Mouse (Mus musculus) liver, embryonic 15.5 days (tissue): Measurements from ENCODE around the gene Ufsp2. TPM values are rescaled to one million over a fixed set of nuclear protein-coding genes. Genes with fewer than 3 reads are reported as not detected.

Source experiments
- ATAC-seq: fragments of 200-750 bp; cut with Nextera tagmentation; 2 replicates; pipeline ENCODE4 v1.8.0; 2017; ENCODE audit warnings: moderate number of reproducible peaks, mild to moderate bottlenecking, moderate library complexity; ENCODE audit not compliant: insufficient read depth
- H3K27ac ChIP-seq: fragments of 300-500 bp; sonication (generic); replicated peaks from 2 replicates; pipeline ENCODE4 v1.5.1; 2015; ENCODE audit warnings: mild to moderate bottlenecking, inconsistent platforms
- H3K27me3 ChIP-seq: fragments of 300-500 bp; sonication (generic); 2 replicates; pipeline ENCODE4 v1.6.1; 2015; ENCODE audit warnings: mild to moderate bottlenecking, inconsistent platforms
- H3K36me3 ChIP-seq: fragments of 300-500 bp; sonication (generic); replicated peaks from 2 replicates; pipeline ENCODE4 v1.6.1; 2015; ENCODE audit warnings: moderate library complexity, mild to moderate bottlenecking, inconsistent platforms
- H3K4me1 ChIP-seq: fragments of 300-500 bp; sonication (generic); replicated peaks from 2 replicates; pipeline ENCODE4 v1.6.1; 2015; ENCODE audit warnings: inconsistent platforms
- H3K4me2 ChIP-seq: fragments of 300-500 bp; sonication (generic); 2 replicates; pipeline ENCODE4 v1.6.1; 2015; ENCODE audit warnings: moderate library complexity, mild to moderate bottlenecking, inconsistent platforms
- H3K4me3 ChIP-seq: fragments of 300-500 bp; sonication (generic); replicated peaks from 2 replicates; pipeline ENCODE4 v1.5.1; 2015; ENCODE audit warnings: mild to moderate bottlenecking, inconsistent platforms
- H3K9ac ChIP-seq: fragments of 300-500 bp; sonication (generic); 2 replicates; pipeline ENCODE4 v1.6.1; 2015; ENCODE audit warnings: moderate library complexity, mild to moderate bottlenecking, inconsistent platforms
- H3K9me3 ChIP-seq: fragments of 300-500 bp; sonication (generic); replicated peaks from 2 replicates; pipeline ENCODE4 v1.6.1; 2016; ENCODE audit warnings: inconsistent platforms
- WGBS: fragments of 180-500 bp; shearing (Covaris S2); methylation state at CpG from one replicate; pipeline ENCODE4 v1.1.7; 2015; ENCODE audit warnings: mixed read lengths; ENCODE audit not compliant: insufficient replicate concordance; 5-methylcytosine and 5-hydroxymethylcytosine counted together
- polyA plus RNA-seq: library from polyadenylated mRNA; unstranded; fragments of >200 nt; fragmentation: Nextera tagmentation; extraction: Ambion mirVana; gene quantifications from 2 replicates; pipeline ENCODE4 v1.2.1, GENCODE M21; 2015

Gene Ufsp2
- polyA plus RNA-seq, 1 experiment from 2014 or later: 34.2 TPM

GRCm38 (mm10) chr8:45990631-45991310, 15.4 kb downstream of the Ufsp2 start:
- Histone ChIP-seq H3K27me3 (no peaks in the 10 kb centered on the region), H3K9ac (no peak overlapping the region), H3K36me3 (peaks cover 26% of the 10 kb centered on the region), H3K9me3 (no peaks in the 10 kb centered on the region), H3K4me1 (peaks cover 2% of the 10 kb centered on the region; the same call in 1 of the 2 replicates), H3K27ac (no peak overlapping the region), H3K4me3 (no peak overlapping the region), H3K4me2 (no peak overlapping the region)
- no peak for ATAC-seq
- WGBS: 68% methylated on average over 4 of the region's 4 CpGs

GRCm38 (mm10) chr8:45994111-45994510, 18.8 kb downstream of the Ufsp2 start:
- Histone ChIP-seq H3K9me3 (no peaks in the 10 kb centered on the region), H3K4me3 (no peak overlapping the region), H3K4me1 (peaks cover 2% of the 10 kb centered on the region), H3K9ac (no peak overlapping the region), H3K27me3 (no peaks in the 10 kb centered on the region), H3K36me3 (peaks cover 35% of the 10 kb centered on the region), H3K4me2 (no peak overlapping the region), H3K27ac (no peak overlapping the region)
- WGBS: 85% methylated on average over 2 of the region's 2 CpGs
- no peak for ATAC-seq

- WGBS: 79% methylated on average over 3 of the region's 3 CpGs
Measured at GRCm38 (mm10) chr8:45995576-45995975, 20.2 kb downstream of the Ufsp2 start.

GRCm38 (mm10) chr8:45998228-45998627, 22.9 kb downstream of the Ufsp2 start:
- no peak overlapping the region for H3K27ac ChIP-seq
- no peak overlapping the region for H3K9ac ChIP-seq
- H3K4me3 ChIP-seq: no peak overlapping the region
- no peak for ATAC-seq
- WGBS: 64% methylated on average over 2 of the region's 2 CpGs
- H3K36me3 ChIP-seq: peaks cover 30% of the 10 kb centered on the region
- H3K9me3 ChIP-seq: no peaks in the 10 kb centered on the region
- H3K4me1 ChIP-seq: peaks cover 14% of the 10 kb centered on the region
- H3K4me2 ChIP-seq: no peak overlapping the region; the same call in 1 of the 2 replicates
- H3K27me3 ChIP-seq: no peaks in the 10 kb centered on the region

More at GRCm38 (mm10) chr8:45995576-45995975, 20.2 kb downstream of the Ufsp2 start:
- Histone ChIP-seq H3K4me1 (peaks cover 13% of the 10 kb centered on the region), H3K36me3 (peaks cover 30% of the 10 kb centered on the region), H3K9me3 (no peaks in the 10 kb centered on the region), H3K27ac (no peak overlapping the region), H3K9ac (no peak overlapping the region), H3K4me2 (no peak overlapping the region), H3K27me3 (no peaks in the 10 kb centered on the region), H3K4me3 (no peak overlapping the region)
- ATAC-seq: no peak

GRCm38 (mm10) chr8:45999138-45999783, 23.9 kb downstream of the Ufsp2 start, which contains the start of gene Lrp2bp:
TSS of gene Lrp2bp (plus strand) at chr8:45999303.
- peak within 1 kb of the TSS; percentile 69 for H3K4me3 ChIP-seq
- no peak for ATAC-seq
- H3K27ac ChIP-seq: peak within 1 kb of the TSS; percentile 86
- peak within 1 kb of the TSS; percentile 71 for H3K9ac ChIP-seq
- peaks cover 14% of the 10 kb centered on the region for H3K4me1 ChIP-seq
- no peaks in the 10 kb centered on the region for H3K27me3 ChIP-seq
- peak within 1 kb of the TSS; percentile 92 for H3K4me2 ChIP-seq
- no peaks in the 10 kb centered on the region for H3K9me3 ChIP-seq
- WGBS: 5% methylated on average over 22 of the region's 22 CpGs
- peaks cover 24% of the 10 kb centered on the region for H3K36me3 ChIP-seq

- Histone ChIP-seq H3K4me2 (peak overlapping the region; percentile 92), H3K4me3 (peak overlapping the region; percentile 69), H3K9ac (peak overlapping the region; percentile 71), H3K27ac (peak overlapping the region; percentile 86), H3K27me3 (no peaks in the 10 kb centered on the region), H3K9me3 (no peaks in the 10 kb centered on the region), H3K4me1 (peaks cover 14% of the 10 kb centered on the region), H3K36me3 (peaks cover 24% of the 10 kb centered on the region)
- peak; percentile 98 for ATAC-seq
- WGBS: 6% methylated on average over 55 of the region's 55 CpGs
Measured at GRCm38 (mm10) chr8:45999784-46000705, 24.7 kb downstream of the Ufsp2 start.

GRCm38 (mm10) chr8:46005596-46005995, 30.3 kb downstream of the Ufsp2 start, which contains the start of gene Ankrd37:
TSS of gene Ankrd37 (minus strand) at chr8:46005707.
- whole genome bisulfite sequencing: 37% methylated on average over 4 of the region's 4 CpGs
- no peaks in the 10 kb centered on the region for H3K36me3 ChIP-seq
- ATAC-seq: no peak
- peaks cover 1% of the 10 kb centered on the region for H3K4me1 ChIP-seq
- no peak within 1 kb of the TSS for H3K4me3 ChIP-seq
- no peak within 1 kb of the TSS for H3K27ac ChIP-seq
- no peaks in the 10 kb centered on the region for H3K27me3 ChIP-seq
- no peaks in the 10 kb centered on the region for H3K9me3 ChIP-seq
- no peak within 1 kb of the TSS for H3K9ac ChIP-seq
- no peak within 1 kb of the TSS for H3K4me2 ChIP-seq

GRCm38 (mm10) chr8:46007050-46007672, 31.8 kb downstream of the Ufsp2 start:
- Histone ChIP-seq H3K4me2 (no peak overlapping the region), H3K27me3 (no peaks in the 10 kb centered on the region), H3K36me3 (no peaks in the 10 kb centered on the region), H3K4me3 (no peak overlapping the region), H3K27ac (no peak overlapping the region), H3K9me3 (no peaks in the 10 kb centered on the region), H3K4me1 (no peaks in the 10 kb centered on the region), H3K9ac (no peak overlapping the region)
- ATAC-seq: no peak
- WGBS: 48% methylated on average over 3 of the region's 3 CpGs

GRCm38 (mm10) chr8:46010306-46010705, 35.0 kb downstream of the Ufsp2 start:
- Histone ChIP-seq H3K4me3 (no peak overlapping the region), H3K4me1 (no peaks in the 10 kb centered on the region), H3K4me2 (peak overlapping the region; percentile 38), H3K27ac (no peak overlapping the region), H3K9ac (no peak overlapping the region), H3K9me3 (no peaks in the 10 kb centered on the region), H3K36me3 (no peaks in the 10 kb centered on the region), H3K27me3 (no peaks in the 10 kb centered on the region)
- no peak for ATAC-seq
- 48% methylated on average over 2 of the region's 2 CpGs for WGBS

GRCm38 (mm10) chr8:46010746-46011680, 35.7 kb downstream of the Ufsp2 start:
- 22% methylated on average over 17 of the region's 17 CpGs for WGBS
- H3K27me3 ChIP-seq: no peaks in the 10 kb centered on the region
- no peaks in the 10 kb centered on the region for H3K36me3 ChIP-seq
- H3K4me3 ChIP-seq: no peak overlapping the region
- no peak overlapping the region for H3K27ac ChIP-seq
- H3K4me2 ChIP-seq: peak overlapping the region; percentile 38
- no peak for ATAC-seq
- H3K9ac ChIP-seq: no peak overlapping the region
- no peaks in the 10 kb centered on the region for H3K4me1 ChIP-seq
- H3K9me3 ChIP-seq: no peaks in the 10 kb centered on the region
